Mouse (Mus musculus): ENCODE data around the gene Mroh8. TPM values are rescaled to one million over a fixed set of nuclear protein-coding genes. Genes with fewer than 3 reads are reported as not detected.
"Not testable (repeated sequence)": the region's sequence is repeated elsewhere in the genome, so short reads cannot be mapped to it uniquely, and the experiment has no call there.

Gene Mroh8
- polyA plus RNA-seq, 2 experiments from 2014 or later: not detected

- ATAC-seq: peak; percentile 61
Observed at GRCm38 (mm10) chr2:157190651-157191050, 88.7 kb downstream of the Mroh8 start.

- ATAC-seq: no peak
Observed at GRCm38 (mm10) chr2:157187223-157187622, 92.1 kb downstream of the Mroh8 start.

- no peak for ATAC-seq
Observed at GRCm38 (mm10) chr2:157186504-157186903, 92.8 kb downstream of the Mroh8 start.

- no peak for ATAC-seq
Observed at GRCm38 (mm10) chr2:157185022-157185660, 94.2 kb downstream of the Mroh8 start.

DNA sequence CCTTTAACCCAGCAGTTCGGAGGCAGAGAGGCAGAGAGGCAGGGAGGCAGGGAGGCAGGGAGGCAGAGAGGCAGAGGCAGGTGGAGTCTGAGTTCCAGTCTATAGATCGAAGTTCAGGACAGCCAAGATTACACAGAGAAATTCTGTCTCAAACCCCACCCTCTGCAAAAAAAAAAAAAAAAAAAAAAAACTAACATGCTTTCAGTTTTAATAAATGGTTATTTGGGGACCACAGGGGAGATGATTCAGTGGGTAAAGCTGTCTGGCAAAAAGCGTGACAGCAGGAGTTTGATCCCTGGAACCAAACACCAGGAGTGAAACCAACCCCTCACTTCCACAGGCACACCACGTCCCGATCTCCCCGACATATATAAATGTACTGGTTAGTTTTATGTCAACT is 101.2 kb downstream of the Mroh8 start:
- ATAC-seq: no peak

DNA sequence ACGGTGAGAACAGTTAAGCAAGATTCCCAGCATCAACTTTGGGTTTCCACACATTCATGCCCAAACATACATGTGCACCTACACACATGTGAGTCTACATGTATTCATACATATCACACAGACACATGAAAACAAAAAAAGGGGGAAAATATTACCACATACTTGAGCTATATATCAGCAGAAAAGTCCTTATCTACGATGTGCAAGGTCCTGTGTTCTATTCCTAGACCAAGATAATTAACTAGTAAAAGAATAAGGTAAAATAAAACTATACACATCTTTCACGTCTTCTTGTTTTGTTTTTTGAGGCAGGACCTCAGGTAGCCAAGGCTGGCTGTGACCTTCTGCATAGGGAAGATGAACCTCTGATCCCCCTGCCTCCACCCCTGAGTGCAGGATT is 103.1 kb downstream of the Mroh8 start:
- ATAC-seq: no peak

- ATAC-seq: no peak
Observed at GRCm38 (mm10) chr2:157174416-157174815, 104.9 kb downstream of the Mroh8 start.

- no peak for ATAC-seq
Observed at GRCm38 (mm10) chr2:157173555-157173954, 105.8 kb downstream of the Mroh8 start.

DNA sequence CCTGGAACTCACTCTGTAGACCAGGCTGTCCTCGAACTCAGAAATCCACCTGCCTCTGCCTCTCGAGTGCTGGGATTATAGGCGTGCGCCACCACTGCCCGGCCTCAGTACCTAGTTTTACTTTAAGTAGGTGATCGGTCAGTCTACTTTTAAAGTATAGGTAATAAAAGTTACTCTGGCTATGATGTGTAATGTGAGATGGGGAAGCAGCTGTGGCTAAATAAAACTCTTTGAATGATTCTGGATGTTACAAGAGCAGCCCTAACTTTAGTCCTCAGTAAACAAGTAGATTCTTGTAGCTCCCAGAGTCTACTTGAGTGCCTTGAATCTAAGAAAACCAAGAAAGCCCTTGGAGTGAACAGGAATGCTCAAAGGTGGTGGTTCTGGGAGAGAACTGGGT is 106.4 kb downstream of the Mroh8 start:
- no peak for ATAC-seq

- no peak for ATAC-seq
Observed at GRCm38 (mm10) chr2:157170626-157171025, 108.7 kb downstream of the Mroh8 start.

- no peak for ATAC-seq
Observed at GRCm38 (mm10) chr2:157170166-157170565, 109.2 kb downstream of the Mroh8 start.

DNA sequence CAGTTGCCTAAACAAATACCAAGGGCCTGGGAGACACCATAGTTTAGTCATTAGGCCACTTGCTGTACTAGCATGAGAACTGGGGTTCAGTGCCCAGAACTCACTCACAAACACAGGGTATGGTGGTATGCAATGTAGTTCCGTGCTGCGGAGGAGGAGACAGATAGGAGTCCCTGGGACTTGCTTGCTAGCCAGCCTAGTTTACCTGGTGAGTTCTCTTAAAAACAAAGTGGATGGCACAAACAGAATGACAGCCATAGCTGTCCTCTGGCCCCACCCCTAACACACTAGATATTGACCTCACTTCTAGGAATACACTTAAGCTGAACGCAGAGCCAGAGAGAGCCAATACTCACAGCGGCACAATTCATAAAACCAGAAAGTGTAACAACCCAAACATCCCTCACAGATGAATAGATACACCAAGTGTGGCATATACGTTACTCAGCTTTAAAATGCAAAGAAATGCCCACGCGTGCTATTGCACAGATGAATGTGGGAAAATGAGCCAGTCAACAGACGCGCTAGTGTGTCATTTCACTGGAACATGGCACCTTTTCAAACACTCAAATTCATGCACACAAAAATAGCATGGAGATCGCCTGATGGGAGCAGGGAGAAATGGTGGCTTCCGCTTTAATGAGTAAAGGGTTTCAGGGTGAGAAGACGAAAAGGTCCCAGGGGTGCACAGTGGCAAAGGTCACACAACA is 112.8 kb downstream of the Mroh8 start:
- ATAC-seq: no peak

- ATAC-seq: not testable (repeated sequence)
Observed at GRCm38 (mm10) chr2:157165312-157166224, 113.8 kb downstream of the Mroh8 start.

DNA sequence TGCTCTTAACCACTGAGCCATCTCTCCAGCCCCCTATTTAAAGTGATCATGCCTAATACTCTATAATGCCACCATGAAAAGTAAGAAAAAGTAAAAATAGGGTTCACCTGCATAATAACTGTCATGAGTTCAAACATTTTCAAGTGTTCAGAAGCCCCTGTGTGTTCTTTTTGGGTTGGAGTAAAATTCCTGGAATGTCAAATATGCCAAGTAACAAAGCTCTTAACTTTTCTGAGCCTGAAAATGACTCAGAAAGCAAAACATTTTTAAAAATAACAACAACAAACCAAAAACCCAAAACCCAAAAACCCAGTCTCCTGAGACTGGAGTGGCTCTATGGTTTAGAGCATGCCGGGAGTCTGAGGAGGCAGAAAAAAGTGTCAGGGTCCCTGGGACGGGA is 115.2 kb downstream of the Mroh8 start:
- no peak for ATAC-seq

Other genes with a start within 250 kb of the Mroh8 start
- gene Soga1, start 200.3 kb downstream of the Mroh8 start, polyA plus RNA-seq (2017; shearing (Covaris generic)): under 1 TPM in 1 of 2 experiments, not detected in 1; 0.05 TPM
- gene Tldc2, start 192.5 kb downstream of the Mroh8 start, polyA plus RNA-seq (2017; shearing (Covaris generic)): not detected
- gene Samhd1, start 144.3 kb downstream of the Mroh8 start, polyA plus RNA-seq (2017; shearing (Covaris generic)): 100 to 1,000 TPM; 574 to 641 TPM
- gene Rbl1, start 75.0 kb downstream of the Mroh8 start, polyA plus RNA-seq (2017; shearing (Covaris generic)): 10 to 100 TPM; 22.1 to 22.4 TPM
- gene Rpn2, start 532 bp downstream of the Mroh8 start, polyA plus RNA-seq (2017; shearing (Covaris generic)): 100 to 1,000 TPM; 181 to 225 TPM
- not detected for gene Ghrh, start 68.0 kb upstream of the Mroh8 start, polyA plus RNA-seq (2017; shearing (Covaris generic))
- gene Manbal, start 88.0 kb upstream of the Mroh8 start, polyA plus RNA-seq (2017; shearing (Covaris generic)): 10 to 100 TPM; 30.7 to 54.6 TPM
- 1 to 10 TPM; 2.0 to 2.1 TPM for gene Src, start 138.9 kb upstream of the Mroh8 start, polyA plus RNA-seq (2017; shearing (Covaris generic))

Data from activated CD4-positive, CD25-positive, alpha-beta regulatory T cell, adult 4 months (primary cell).